Mouse (Mus musculus): ENCODE measurements around the gene Nr1d1. TPM values are rescaled to one million over a fixed set of nuclear protein-coding genes. Genes with fewer than 3 reads are reported as not detected.

Gene Nr1d1
- polyA plus RNA-seq, 1 experiment: 156 TPM

GRCm38 (mm10) chr11:98755726-98756380, 19.3 kb downstream of the Nr1d1 start:
- H3K4me1 ChIP-seq (ENCODE audit: control insufficient read depth, insufficient read depth, low read length): peaks cover 25% of the 10 kb centered on the region
- TF ChIP-seq POLR2A (IDR thresholded peaks at IDR 0.05; ENCODE audit: extremely low read depth, insufficient read depth, low read length): no peak
- no peak for TF ChIP-seq CTCF (IDR thresholded peaks at IDR 0.05; ENCODE audit: extremely low read depth, insufficient read depth, low read length)
- no peak overlapping the region for H3K27ac ChIP-seq (ENCODE audit: insufficient read depth, low read length)
- no peak overlapping the region for H3K4me3 ChIP-seq (ENCODE audit: insufficient read depth, low read length)

DNA sequence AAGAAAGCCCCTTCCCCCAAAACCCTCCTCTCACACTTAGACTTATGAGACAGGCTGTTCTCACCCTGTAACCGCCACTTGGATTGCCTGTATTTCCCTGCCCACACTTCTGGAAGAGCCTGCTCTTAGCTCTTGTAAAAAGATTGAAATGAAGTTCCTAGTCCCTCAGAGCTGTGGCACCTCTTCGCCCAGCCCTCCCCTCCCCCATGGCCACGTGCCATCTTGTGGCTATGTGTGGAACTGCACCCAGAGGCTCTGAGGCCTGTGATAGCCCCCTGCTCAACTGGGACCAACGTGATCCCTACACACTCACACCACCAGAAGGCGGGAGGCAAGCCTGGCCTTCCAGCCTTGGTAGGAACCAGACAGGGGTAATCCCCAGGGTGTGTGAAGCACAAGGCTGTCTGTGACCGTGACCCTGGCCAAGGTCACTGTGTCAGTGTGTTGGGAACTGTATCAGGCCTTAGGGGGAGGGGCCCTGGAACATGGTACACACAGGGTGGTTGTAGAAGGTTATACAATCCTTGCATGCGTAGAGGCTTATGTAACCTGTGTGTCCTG, 20.4 kb downstream of the Nr1d1 start:
- TF ChIP-seq POLR2A (IDR thresholded peaks at IDR 0.05; ENCODE audit: extremely low read depth, insufficient read depth, low read length) (no peak), CTCF (IDR thresholded peaks at IDR 0.05; ENCODE audit: extremely low read depth, insufficient read depth, low read length) (peak; percentile 90)
- Histone ChIP-seq H3K4me3 (ENCODE audit: insufficient read depth, low read length) (no peak overlapping the region), H3K27ac (ENCODE audit: insufficient read depth, low read length) (peak overlapping the region; percentile 88), H3K4me1 (ENCODE audit: control insufficient read depth, insufficient read depth, low read length) (peaks cover 31% of the 10 kb centered on the region)

DNA sequence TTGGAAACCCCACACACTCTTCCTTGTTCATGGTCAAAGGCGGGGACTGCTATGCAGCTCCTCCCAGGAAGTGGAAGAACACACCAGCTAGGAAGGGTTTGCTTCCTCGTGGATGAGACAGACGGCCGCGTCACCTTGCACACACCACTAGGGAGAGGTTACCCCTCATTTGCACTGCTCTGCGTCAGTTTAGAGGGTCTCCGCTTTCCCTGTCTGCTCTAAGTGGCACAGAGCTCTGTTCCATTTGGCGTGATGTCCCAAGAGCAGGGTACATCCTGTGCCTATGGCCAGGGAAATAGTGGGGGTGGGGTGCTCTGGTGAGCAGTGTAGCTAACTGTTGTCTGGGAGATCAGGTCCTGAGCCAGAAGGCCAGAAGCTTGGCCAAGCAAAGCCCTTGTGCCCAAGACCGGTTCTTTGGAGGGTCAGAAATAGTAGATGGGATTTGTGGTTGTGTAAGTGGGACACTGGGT, 20.9 kb downstream of the Nr1d1 start:
- TF ChIP-seq CTCF (IDR thresholded peaks at IDR 0.05; ENCODE audit: extremely low read depth, insufficient read depth, low read length) (no peak), POLR2A (IDR thresholded peaks at IDR 0.05; ENCODE audit: extremely low read depth, insufficient read depth, low read length) (no peak)
- H3K4me1 ChIP-seq (ENCODE audit: control insufficient read depth, insufficient read depth, low read length): peaks cover 31% of the 10 kb centered on the region
- peak overlapping the region; percentile 88 for H3K27ac ChIP-seq (ENCODE audit: insufficient read depth, low read length)
- no peak overlapping the region for H3K4me3 ChIP-seq (ENCODE audit: insufficient read depth, low read length)

DNA sequence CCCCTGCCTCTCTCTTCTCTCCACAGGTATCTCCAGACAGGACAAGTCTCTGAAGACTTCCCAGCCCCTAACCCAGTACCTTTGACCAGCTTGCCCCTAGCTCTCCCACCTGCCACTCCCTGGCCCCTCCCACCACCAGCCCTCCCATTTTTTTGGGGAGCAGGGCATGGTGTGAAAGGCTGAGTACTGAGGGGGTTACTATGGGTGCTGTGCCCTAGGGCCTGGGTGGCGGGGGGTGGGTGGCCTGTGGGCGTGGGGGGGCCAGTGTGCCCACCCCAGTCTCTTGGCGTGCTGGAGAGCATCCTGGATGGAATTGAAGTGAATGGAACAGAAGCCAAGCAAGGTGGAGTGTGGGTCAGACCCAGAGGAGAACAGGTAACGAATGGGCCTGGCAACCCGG, 21.9 kb downstream of the Nr1d1 start:
- H3K4me3 ChIP-seq (ENCODE audit: insufficient read depth, low read length): no peak overlapping the region
- peaks cover 40% of the 10 kb centered on the region for H3K4me1 ChIP-seq (ENCODE audit: control insufficient read depth, insufficient read depth, low read length)
- TF ChIP-seq POLR2A (IDR thresholded peaks at IDR 0.05; ENCODE audit: extremely low read depth, insufficient read depth, low read length) (no peak), CTCF (IDR thresholded peaks at IDR 0.05; ENCODE audit: extremely low read depth, insufficient read depth, low read length) (no peak)
- H3K27ac ChIP-seq (ENCODE audit: insufficient read depth, low read length): peak overlapping the region; percentile 88

GRCm38 (mm10) chr11:98752562-98753140, 22.5 kb downstream of the Nr1d1 start:
- peak overlapping the region; percentile 54; the same call in 1 of the 2 replicates for H3K27ac ChIP-seq (ENCODE audit: insufficient read depth, low read length)
- peaks cover 42% of the 10 kb centered on the region for H3K4me1 ChIP-seq (ENCODE audit: control insufficient read depth, insufficient read depth, low read length)
- TF ChIP-seq CTCF (IDR thresholded peaks at IDR 0.05; ENCODE audit: extremely low read depth, insufficient read depth, low read length): no peak
- TF ChIP-seq POLR2A (IDR thresholded peaks at IDR 0.05; ENCODE audit: extremely low read depth, insufficient read depth, low read length): no peak
- no peak overlapping the region for H3K4me3 ChIP-seq (ENCODE audit: insufficient read depth, low read length)

DNA sequence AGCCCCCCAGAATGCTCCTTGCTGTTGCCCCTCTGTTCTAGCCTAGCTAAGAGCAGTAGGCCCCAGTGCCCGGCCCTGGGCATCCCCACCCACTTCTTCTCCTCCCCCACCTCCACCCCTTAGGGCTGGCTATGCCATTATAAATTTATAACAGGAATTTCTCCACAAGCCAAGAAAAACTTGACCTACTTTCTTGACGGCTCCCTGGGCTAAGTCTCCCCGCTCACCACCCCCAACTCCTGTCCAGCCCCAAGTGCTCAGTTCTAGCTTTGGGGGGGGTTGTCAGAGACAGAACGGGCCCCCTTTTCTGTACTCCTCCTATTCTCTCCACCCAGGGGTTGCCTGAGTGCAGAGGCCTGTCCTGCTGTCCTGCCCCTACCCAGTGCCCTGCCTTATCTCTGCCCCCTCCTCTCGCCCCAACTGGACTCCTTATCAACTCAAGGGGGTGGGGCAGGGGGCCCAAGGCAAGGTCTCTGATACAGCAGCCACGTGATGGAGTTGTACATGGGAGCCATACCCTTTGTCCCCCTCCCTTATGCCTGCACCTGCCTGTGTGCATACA, 23.8 kb downstream of the Nr1d1 start:
- Histone ChIP-seq H3K27ac (ENCODE audit: insufficient read depth, low read length) (peak overlapping the region; percentile 94), H3K4me3 (ENCODE audit: insufficient read depth, low read length) (0 out of 2 replicates have a peak overlapping the region, but pooled peaks have one; percentile 13), H3K4me1 (ENCODE audit: control insufficient read depth, insufficient read depth, low read length) (peaks cover 46% of the 10 kb centered on the region)
- TF ChIP-seq CTCF (IDR thresholded peaks at IDR 0.05; ENCODE audit: extremely low read depth, insufficient read depth, low read length) (no peak), POLR2A (IDR thresholded peaks at IDR 0.05; ENCODE audit: extremely low read depth, insufficient read depth, low read length) (no peak)

GRCm38 (mm10) chr11:98750351-98751201, 24.6 kb downstream of the Nr1d1 start:
- H3K4me3 ChIP-seq (ENCODE audit: insufficient read depth, low read length): peak overlapping the region; percentile 13; the same call in 1 of the 2 replicates
- peak overlapping the region; percentile 89 for H3K27ac ChIP-seq (ENCODE audit: insufficient read depth, low read length)
- peaks cover 48% of the 10 kb centered on the region for H3K4me1 ChIP-seq (ENCODE audit: control insufficient read depth, insufficient read depth, low read length)
- no peak for TF ChIP-seq CTCF (IDR thresholded peaks at IDR 0.05; ENCODE audit: extremely low read depth, insufficient read depth, low read length)
- TF ChIP-seq POLR2A (IDR thresholded peaks at IDR 0.05; ENCODE audit: extremely low read depth, insufficient read depth, low read length): no peak

DNA sequence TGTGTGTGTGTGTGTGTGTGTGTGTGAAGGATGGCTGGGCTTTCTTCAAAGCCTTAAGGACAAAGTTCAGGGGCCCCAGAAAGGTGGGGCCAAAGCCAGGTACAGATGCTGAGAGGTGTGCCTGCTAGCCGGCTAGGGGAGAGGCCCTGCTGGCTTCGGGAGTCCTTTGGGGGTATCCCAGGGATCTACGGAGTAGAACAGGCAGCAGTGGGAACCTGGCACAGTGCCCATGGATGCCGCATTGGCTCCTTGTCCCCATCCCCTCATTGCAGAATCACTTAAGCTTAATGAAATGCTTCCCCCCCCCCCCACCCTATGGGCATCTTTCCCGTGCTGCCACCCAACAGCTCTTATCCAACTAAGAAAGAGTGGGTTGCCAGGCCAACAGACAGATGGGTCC, 25.4 kb downstream of the Nr1d1 start:
- peak overlapping the region; percentile 13; the same call in 1 of the 2 replicates for H3K4me3 ChIP-seq (ENCODE audit: insufficient read depth, low read length)
- no peak for TF ChIP-seq POLR2A (IDR thresholded peaks at IDR 0.05; ENCODE audit: extremely low read depth, insufficient read depth, low read length)
- TF ChIP-seq CTCF (IDR thresholded peaks at IDR 0.05; ENCODE audit: extremely low read depth, insufficient read depth, low read length): no peak
- peak overlapping the region; percentile 89 for H3K27ac ChIP-seq (ENCODE audit: insufficient read depth, low read length)

More for the DNA sequence above, 25.4 kb downstream of the Nr1d1 start:
- peaks cover 42% of the 10 kb centered on the region for H3K4me1 ChIP-seq (ENCODE audit: control insufficient read depth, insufficient read depth, low read length)
